In genomic region chr15:85683271-85683670, GRCm38 (mm10) we compare ENCODE assay signal across 21 mouse cellular contexts. TPM values are rescaled to one million over a fixed set of nuclear protein-coding genes. Genes with fewer than 3 reads are reported as not detected.
DNase-seq lines count a peak whose midpoint lies in the region; ATAC-seq and TF ChIP-seq lines count a peak whose summit lies in the region.
"Had no signal": no experiment of that assay in that cellular context is flagged by ENCODE, and none has a peak within 500 bp of the region (broad histone marks: within the 10 kb centered on the region; RNA-seq: fewer than 3 reads in every experiment).

No protein-coding gene starts in this region.

- no peaks in the 10 kb centered on the region for H3K9me3 ChIP-seq in hindbrain, embryonic 16.5 days (ENCODE audit: control insufficient read depth, low read length)
- H3K9me3 ChIP-seq: embryonic facial prominence, embryonic 15.5 days; forebrain, embryonic 10.5 days; heart, embryonic 15.5 days; kidney, embryonic 15.5 days; limb, embryonic 10.5 days had no signal

- peak overlapping the region; percentile 37 for H3K4me2 ChIP-seq in hindbrain, embryonic 16.5 days (ENCODE audit: low read length)
- H3K4me2 ChIP-seq: embryonic facial prominence, embryonic 15.5 days; heart, embryonic 15.5 days; kidney, embryonic 15.5 days had no signal

- peak overlapping the region; percentile 74 for H3K4me3 ChIP-seq in layer of hippocampus, adult 2 months
- no peak overlapping the region for H3K4me3 ChIP-seq in hindbrain, embryonic 16.5 days (ENCODE audit: low read length)
- peak overlapping the region; percentile 44 for H3K4me3 ChIP-seq in olfactory bulb, adult 2 months (ENCODE audit: insufficient read depth, low read depth, low read length)
- H3K4me3 ChIP-seq: embryonic facial prominence, embryonic 15.5 days; forebrain, embryonic 10.5 days; heart, embryonic 15.5 days; kidney, embryonic 15.5 days; limb, embryonic 10.5 days had no signal

- peaks cover 55% of the 10 kb centered on the region for H3K4me1 ChIP-seq in hindbrain, embryonic 16.5 days (ENCODE audit: control insufficient read depth, insufficient read depth, low read depth, low read length)
- H3K4me1 ChIP-seq in olfactory bulb, adult 2 months (ENCODE audit: control insufficient read depth, insufficient read depth, low read length): peaks cover 56% of the 10 kb centered on the region

- peak overlapping the region; percentile 100 for H3K27ac ChIP-seq in layer of hippocampus, adult 2 months
- H3K27ac ChIP-seq in hindbrain, embryonic 16.5 days (ENCODE audit: low read depth, low read length): 0 out of 2 replicates have a peak overlapping the region, but pooled peaks have one; percentile 11
- peak overlapping the region; percentile 67 for H3K27ac ChIP-seq in olfactory bulb, adult 2 months (ENCODE audit: insufficient read depth, low read depth, low read length)
- H3K27ac ChIP-seq: forebrain, embryonic 10.5 days; heart, embryonic 15.5 days; kidney, embryonic 15.5 days; limb, embryonic 10.5 days; liver, embryonic 14.5 days had no signal

- H3K27me3 ChIP-seq in hindbrain, embryonic 16.5 days (replicated peaks; ENCODE audit: control insufficient read depth, insufficient read depth, low read length): no peaks in the 10 kb centered on the region
- H3K27me3 ChIP-seq: embryonic facial prominence, embryonic 15.5 days; heart, embryonic 15.5 days; kidney, embryonic 15.5 days; Patski had no signal

- H3K9ac ChIP-seq in hindbrain, embryonic 16.5 days (ENCODE audit: low read depth, low read length): no peak overlapping the region
- H3K9ac ChIP-seq: embryonic facial prominence, embryonic 15.5 days; heart, embryonic 15.5 days; kidney, embryonic 15.5 days; liver, embryonic 14.5 days had no signal

- WGBS in hindbrain, embryonic 16.5 days: 84% methylated on average over 6 of the region's 6 CpGs
- 28% methylated on average over 6 of the region's 6 CpGs for WGBS in olfactory bulb, adult 2 months

- no peak for TF ChIP-seq POLR2A in olfactory bulb, adult 2 months (IDR thresholded peaks at IDR 0.05; ENCODE audit: insufficient read depth, low read depth, low read length)

- no peak for TF ChIP-seq CTCF in layer of hippocampus, adult 2 months (conservative IDR thresholded peaks at IDR 0.05)
- no peak for TF ChIP-seq CTCF in olfactory bulb, adult 2 months (IDR thresholded peaks at IDR 0.05; ENCODE audit: insufficient read depth, low read depth, low read length)

- peaks cover 18% of the 10 kb centered on the region for H3K36me3 ChIP-seq in hindbrain, embryonic 16.5 days (ENCODE audit: control insufficient read depth, insufficient read depth, low read length)
- H3K36me3 ChIP-seq: forebrain, embryonic 10.5 days; limb, embryonic 10.5 days had no signal

- DNase-seq in gastrocnemius, postnatal 14 days: peak; percentile 3
- DNase-seq in gastrocnemius, adult 18-20 months (ENCODE audit: low spot score): no peak
- no peak for DNase-seq in layer of hippocampus, adult 2 months (ENCODE audit: low spot score in 2 of 2)
- no peak for DNase-seq in layer of hippocampus, adult 9-10 months (ENCODE audit: low spot score)
- DNase-seq in right cerebral cortex, postnatal 36 days (ENCODE audit: low spot score in 2 of 2): no peak
- DNase-seq: cerebellum, postnatal 10 days; embryo, embryonic 11 days; retina, postnatal 1 day had no signal

- no peak for ATAC-seq in hindbrain, embryonic 16.5 days
- ATAC-seq: lung, postnatal 0 days; Patski had no signal

- intact Hi-C loops in gastrocnemius, postnatal 14 days (cut with DNase I; ENCODE audit: low total_unique reads): no loop called here

RNA-seq across cellular contexts. Expression of gene Ppara, which starts 51.5 kb away (rescaled TPM):
- total RNA-seq in gastrocnemius, postnatal 14 days (2021): 10 to 100 TPM in 1 of 2 experiments, 1 to 10 TPM in 1; 6.3 to 16.3 TPM
- total RNA-seq in gastrocnemius, adult 18-20 months (2021): 10 to 100 TPM; 21.9 to 22.2 TPM
- total RNA-seq in layer of hippocampus, adult 2 months (2021): 1 to 10 TPM; 3.1 to 3.9 TPM
- 2.7 and 2.9 TPM in 2 replicates for polyA plus RNA-seq in hindbrain, embryonic 16.5 days (2015; fragmentation: Nextera tagmentation; extraction: Ambion mirVana)
- polyA plus RNA-seq in olfactory bulb, adult 2 months (2012; ENCODE audit: insufficient read depth, insufficient read length, low replicate concordance, missing spikeins): not detected in 2 replicates
- total RNA-seq: granulocyte monocyte progenitor cell, adult 5-6 weeks; megakaryocyte, adult 5-6 weeks; neutrophil, adult 5-6 weeks had no signal

Comparison
In these comparisons a context has a peak if more than half of its experiments do, and no peak if none do; other contexts are left out.
1. H3K27ac ChIP-seq: peak in every context shown above with its lines; median percentile 100 in layer of hippocampus, adult 2 months; 67 in olfactory bulb, adult 2 months; 11 in hindbrain, embryonic 16.5 days.